Mouse (Mus musculus) forebrain, embryonic 12.5 days (tissue): ENCODE results near the gene Vmn2r115. TPM values are rescaled to one million over a fixed set of nuclear protein-coding genes. Genes with fewer than 3 reads are reported as not detected.
"Not testable (repeated sequence)": the region's sequence is repeated elsewhere in the genome, so short reads cannot be mapped to it uniquely, and the experiment has no call there.

Experiments used
- ATAC-seq: fragments of 200-750 bp; cut with Nextera tagmentation; 2 replicates; pipeline ENCODE4 v1.8.0; 2017; ENCODE audit warnings: moderate TSS enrichment; ENCODE audit not compliant: low FRiP score
- H3K27ac ChIP-seq: fragments of 300-500 bp; sonication (generic); 2 replicates; pipeline ENCODE4 v1.5.1; 2016; ENCODE audit warnings: mild to moderate bottlenecking
- H3K27me3 ChIP-seq: fragments of 300-500 bp; sonication (generic); 2 replicates; pipeline ENCODE4 v1.6.1; 2016; ENCODE audit warnings: mild to moderate bottlenecking
- H3K36me3 ChIP-seq: fragments of 300-500 bp; sonication (generic); replicated peaks from 2 replicates; pipeline ENCODE4 v1.6.1; 2016; ENCODE audit warnings: mild to moderate bottlenecking
- H3K4me1 ChIP-seq: fragments of 300-500 bp; sonication (generic); 2 replicates; pipeline ENCODE4 v1.6.1; 2016
- H3K4me2 ChIP-seq: fragments of 300-500 bp; sonication (generic); 2 replicates; pipeline ENCODE4 v1.6.1; 2016; ENCODE audit warnings: mild to moderate bottlenecking, moderate library complexity
- H3K4me3 ChIP-seq: fragments of 300-500 bp; sonication (generic); replicated peaks from 2 replicates; pipeline ENCODE4 v1.5.1; 2016; ENCODE audit warnings: mild to moderate bottlenecking
- H3K9ac ChIP-seq: fragments of 300-500 bp; sonication (generic); 2 replicates; pipeline ENCODE4 v1.6.1; 2016; ENCODE audit warnings: mild to moderate bottlenecking
- H3K9me3 ChIP-seq: fragments of 300-500 bp; sonication (generic); 2 replicates; pipeline ENCODE4 v1.6.1; 2016
- WGBS: fragments of 180-500 bp; shearing (Covaris S2); methylation state at CpG from one replicate; pipeline ENCODE4 v1.1.7; 2016; 5-methylcytosine and 5-hydroxymethylcytosine counted together
- polyA plus RNA-seq: library from polyadenylated mRNA; unstranded; fragments of >200 nt; fragmentation: Nextera tagmentation; extraction: Ambion mirVana; gene quantifications from 2 replicates; pipeline ENCODE4 v1.2.1, GENCODE M21; 2016

Gene Vmn2r115
- polyA plus RNA-seq, result not detected in 2 replicates

GRCm38 (mm10) chr17:23343441-23343840, at the start of gene Vmn2r115:
Vmn2r115 (plus strand) TSS chr17:23343741.
- H3K27ac ChIP-seq, result not testable (repeated sequence)
- WGBS, result 40% methylated on average over 2 of the region's 2 CpGs

GRCm38 (mm10) chr17:23312437-23312836, 31.1 kb upstream of the Vmn2r115 start, which contains the start of gene Vmn2r114:
Vmn2r114 (minus strand) TSS chr17:23312537.
- H3K36me3 ChIP-seq, ATAC-seq, H3K27ac ChIP-seq, H3K4me3 ChIP-seq, H3K4me1 ChIP-seq, H3K4me2 ChIP-seq, H3K9ac ChIP-seq, H3K27me3 ChIP-seq: not testable (repeated sequence)
- H3K9me3 ChIP-seq, result peaks cover 11% of the 10 kb centered on the region; the same call in 1 of the 2 replicates
- WGBS, result 74% methylated on average over 2 of the region's 2 CpGs

More at GRCm38 (mm10) chr17:23343441-23343840, at the start of gene Vmn2r115:
- H3K9me3 ChIP-seq, ATAC-seq, H3K4me1 ChIP-seq, H3K9ac ChIP-seq, H3K4me2 ChIP-seq, H3K27me3 ChIP-seq, H3K4me3 ChIP-seq, H3K36me3 ChIP-seq: not testable (repeated sequence)

- Histone ChIP-seq H3K4me1 (no peaks in the 10 kb centered on the region), H3K4me3 (no peak overlapping the region), H3K27ac (no peak overlapping the region), H3K36me3 (no peaks in the 10 kb centered on the region), H3K9me3 (peaks cover 14% of the 10 kb centered on the region), H3K9ac (no peak overlapping the region), H3K4me2 (no peak overlapping the region), H3K27me3 (no peaks in the 10 kb centered on the region)
- 73% methylated on average over 6 of the region's 6 CpGs for WGBS
- ATAC-seq, result no peak
Observed at GRCm38 (mm10) chr17:23330657-23331056, 12.9 kb upstream of the Vmn2r115 start.

GRCm38 (mm10) chr17:23351644-23352043, 8.1 kb downstream of the Vmn2r115 start:
- H3K4me1 ChIP-seq, result no peaks in the 10 kb centered on the region
- no peaks in the 10 kb centered on the region for H3K9me3 ChIP-seq
- H3K27ac ChIP-seq, result no peak overlapping the region
- H3K27me3 ChIP-seq, result no peaks in the 10 kb centered on the region
- no peak for ATAC-seq
- 78% methylated on average over 1 of the region's 1 CpGs for WGBS
- no peak overlapping the region for H3K9ac ChIP-seq
- H3K4me2 ChIP-seq, result no peak overlapping the region
- H3K36me3 ChIP-seq, result no peaks in the 10 kb centered on the region
- H3K4me3 ChIP-seq, result no peak overlapping the region

GRCm38 (mm10) chr17:23384304-23384703, 40.8 kb downstream of the Vmn2r115 start, which contains the start of gene Vmn2r116:
Vmn2r116 (plus strand) TSS chr17:23384604.
- H3K27me3 ChIP-seq, H3K9me3 ChIP-seq, H3K36me3 ChIP-seq, H3K4me1 ChIP-seq, H3K4me2 ChIP-seq, H3K4me3 ChIP-seq, H3K9ac ChIP-seq, H3K27ac ChIP-seq, ATAC-seq: not testable (repeated sequence)

Other genes with a start within 250 kb of the Vmn2r115 start
- gene Zfp40, start 150.5 kb upstream of the Vmn2r115 start, polyA plus RNA-seq, result 22.4 and 25.6 TPM in 2 replicates
- not detected in 2 replicates for gene Vmn2r114, start 31.2 kb upstream of the Vmn2r115 start, polyA plus RNA-seq
- gene Vmn2r116, start 40.9 kb downstream of the Vmn2r115 start, polyA plus RNA-seq, result not detected in 2 replicates
- gene Vmn2r117, start 136.0 kb downstream of the Vmn2r115 start, polyA plus RNA-seq, result not detected in 2 replicates
- gene Zfp213, start 220.5 kb downstream of the Vmn2r115 start, polyA plus RNA-seq, result 22.7 and 23.7 TPM in 2 replicates